Mouse (Mus musculus) ES-E14 (cell line): Measurements from ENCODE around the gene Dab1. TPM values are rescaled to one million over a fixed set of nuclear protein-coding genes. Genes with fewer than 3 reads are reported as not detected.

Experiments
- DNase-seq: peaks from one replicate; pipeline ENCODE4 v3.0.0-alpha.2; 2013; ENCODE audit warnings: low read depth, low spot score
- H3K27ac ChIP-seq: 2 replicates; pipeline ENCODE4 v1.5.1; 2012; ENCODE audit warnings: low read depth, mild to moderate bottlenecking, low read length, moderate library complexity, mixed read lengths; ENCODE audit not compliant: poor library complexity, insufficient read depth, severe bottlenecking
- H3K36me3 ChIP-seq: 2 replicates; pipeline ENCODE4 v1.6.1; 2012; ENCODE audit warnings: mild to moderate bottlenecking, low read length, moderate library complexity, mixed read lengths; ENCODE audit not compliant: control insufficient read depth, poor library complexity, insufficient read depth, severe bottlenecking
- H3K4me1 ChIP-seq, 2 experiments: fragments of 150-350 bp in 1 of 2; sonication (generic) in 1 of 2; 2 replicates each; pipeline ENCODE4 v1.6.1; 2012; ENCODE audit warnings: low read length in 2 of 2, mild to moderate bottlenecking in 1 of 2, mixed read lengths in 1 of 2; ENCODE audit not compliant: control insufficient read depth in 2 of 2, insufficient read depth in 2 of 2, poor library complexity in 1 of 2
- H3K4me3 ChIP-seq, 2 experiments: fragments of 150-350 bp in 1 of 2; sonication (generic) in 1 of 2; 2 replicates each; pipeline ENCODE4 v1.5.1; 2012; ENCODE audit warnings: low read length in 2 of 2, low read depth in 1 of 2, mild to moderate bottlenecking in 1 of 2, mixed read lengths in 1 of 2; ENCODE audit not compliant: insufficient read depth in 1 of 2, poor library complexity in 1 of 2, severe bottlenecking in 1 of 2
- H3K9ac ChIP-seq: 2 replicates; pipeline ENCODE4 v1.6.1; 2012; ENCODE audit warnings: low read depth, mild to moderate bottlenecking, low read length, mixed read lengths; ENCODE audit not compliant: poor library complexity, insufficient read depth, severe bottlenecking
- H3K9me3 ChIP-seq: fragments of 150-350 bp; sonication (generic); 2 replicates; pipeline ENCODE4 v1.6.1; 2012; ENCODE audit warnings: low read depth, mild to moderate bottlenecking, low read length; ENCODE audit not compliant: control insufficient read depth, insufficient read depth
- CHD2 ChIP-seq: IDR thresholded peaks from 2 replicates; pipeline ENCODE4 v1.6.1; 2014; ENCODE audit warnings: mild to moderate bottlenecking, low read depth, low read length, inconsistent platforms
- HCFC1 ChIP-seq: IDR thresholded peaks from 2 replicates; pipeline ENCODE4 v1.6.1; 2012; ENCODE audit warnings: low read length, inconsistent platforms, borderline replicate concordance; ENCODE audit not compliant: insufficient read depth
- MAFK ChIP-seq: IDR thresholded peaks from 2 replicates; pipeline ENCODE4 v1.6.1; 2014; ENCODE audit warnings: mild to moderate bottlenecking, low read depth, low read length, inconsistent platforms; ENCODE audit not compliant: insufficient read depth
- ZC3H11A ChIP-seq: IDR thresholded peaks from 2 replicates; pipeline ENCODE4 v1.6.1; 2012; ENCODE audit warnings: low read depth, mild to moderate bottlenecking, inconsistent platforms, low read length, borderline replicate concordance
- ZNF384 ChIP-seq: IDR thresholded peaks from 2 replicates; pipeline ENCODE4 v1.6.1; 2012; ENCODE audit warnings: low read depth, low read length, inconsistent platforms
- in situ Hi-C, 2 experiments: fragments of 600-800 bp; cut with MboI; formaldehyde crosslinking; loops; one replicate each; pipeline ENCODE4 v1.15.1; 2025; ENCODE audit warnings: low sequenced_read_pairs in 2 of 2, inconsistent platforms in 1 of 2; ENCODE audit not compliant: unreplicated experiment in 2 of 2
- total RNA-seq: library from RNA; depleted of rRNA; stranded (reverse); fragments of 300-350 nt; gene quantifications from 2 replicates; pipeline ENCODE4 v1.2.3, GENCODE M21; 2012

The Dab1 gene
- total RNA-seq, 1 experiment: 7.9 TPM

DNA sequence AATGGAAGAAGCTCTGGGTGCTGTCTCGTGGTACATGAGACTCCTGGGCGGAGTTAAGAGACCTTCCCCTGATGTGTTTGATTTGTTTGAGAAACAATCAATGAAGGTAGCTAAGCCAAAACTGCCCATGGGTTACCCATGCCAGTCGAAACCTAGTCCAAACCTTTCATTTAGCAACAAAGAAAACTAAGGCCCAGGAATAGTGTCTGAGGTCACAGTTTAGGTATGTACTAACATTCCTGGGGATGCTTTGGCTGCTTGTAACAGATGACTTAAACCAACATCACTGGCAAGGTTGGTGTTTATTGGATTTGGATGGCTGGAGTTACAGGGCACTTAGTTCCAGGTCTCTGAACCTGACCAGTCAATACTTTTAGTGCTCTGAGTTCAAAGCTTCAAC lies 610.1 kb downstream of the Dab1 start:
- Histone ChIP-seq H3K4me1 (no peaks in the 10 kb centered on the region), H3K36me3 (no peaks in the 10 kb centered on the region), H3K27ac (no peak overlapping the region), H3K4me3 (no peak overlapping the region), H3K9me3 (no peaks in the 10 kb centered on the region), H3K9ac (no peak overlapping the region)
- TF ChIP-seq MAFK: no peak
- TF ChIP-seq ZNF384: no peak
- no peak for TF ChIP-seq ZC3H11A
- TF ChIP-seq CHD2: no peak
- TF ChIP-seq HCFC1: no peak
- no peak for DNase-seq
- in situ Hi-C loops: no loop called here

DNA sequence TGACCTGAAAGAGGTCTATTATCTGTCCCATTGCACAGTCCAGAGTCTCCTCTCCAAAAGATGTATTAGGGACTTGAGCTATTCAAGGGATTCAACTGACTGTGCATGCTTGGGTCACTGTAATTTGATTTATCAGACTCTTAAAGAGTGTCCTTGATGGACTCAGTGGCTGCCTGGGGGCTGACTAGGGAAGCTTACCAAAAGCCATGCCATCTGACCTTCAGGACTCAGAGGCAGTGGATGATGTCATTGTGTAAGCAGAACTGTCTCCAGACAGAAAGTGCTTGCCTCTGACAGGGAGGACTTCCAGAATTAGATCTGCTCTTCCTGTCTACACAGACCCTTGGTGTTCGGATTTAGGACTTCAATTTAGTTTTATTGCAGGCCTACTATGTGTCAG lies 627.3 kb downstream of the Dab1 start:
- in situ Hi-C loops: no loop called here
- Histone ChIP-seq H3K4me1 (no peaks in the 10 kb centered on the region), H3K36me3 (no peaks in the 10 kb centered on the region), H3K4me3 (no peak overlapping the region), H3K27ac (no peak overlapping the region), H3K9me3 (no peaks in the 10 kb centered on the region), H3K9ac (no peak overlapping the region)
- no peak for DNase-seq
- TF ChIP-seq HCFC1 (no peak), ZNF384 (no peak), ZC3H11A (no peak), MAFK (no peak), CHD2 (no peak)

- H3K4me3 ChIP-seq: no peak overlapping the region
- H3K36me3 ChIP-seq: no peaks in the 10 kb centered on the region
- no peak overlapping the region for H3K9ac ChIP-seq
- no peak for DNase-seq
- in situ Hi-C loops: no loop called here
- H3K4me1 ChIP-seq: no peaks in the 10 kb centered on the region
- H3K27ac ChIP-seq: no peak overlapping the region
- H3K9me3 ChIP-seq: no peaks in the 10 kb centered on the region
- TF ChIP-seq MAFK (no peak), ZC3H11A (no peak), CHD2 (no peak), ZNF384 (no peak), HCFC1 (no peak)
These were observed 630.3 kb downstream of the Dab1 start for GRCm38 (mm10) chr4:104249462-104249861.

DNA sequence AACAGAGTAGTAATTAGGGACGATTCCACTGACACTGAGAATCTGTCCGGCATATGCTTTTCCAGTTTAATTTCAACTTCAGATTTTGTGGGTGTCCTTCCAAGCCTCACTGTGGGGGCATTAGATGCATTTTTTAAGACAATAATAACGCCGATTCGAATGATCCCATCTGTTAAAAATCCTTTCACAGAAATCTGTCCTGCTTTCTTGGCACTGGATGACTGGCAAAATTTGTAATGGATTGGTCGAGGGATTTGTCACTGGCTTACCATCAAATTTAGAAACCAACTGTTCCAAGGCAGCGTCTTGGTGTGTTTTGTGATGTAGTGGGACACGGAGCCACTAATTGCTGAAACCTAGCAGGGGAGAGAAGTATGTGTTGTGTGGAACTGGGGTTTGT lies 638.6 kb downstream of the Dab1 start:
- DNase-seq: no peak
- in situ Hi-C loops: no loop called here
- Histone ChIP-seq H3K4me1 (no peaks in the 10 kb centered on the region), H3K9ac (no peak overlapping the region), H3K36me3 (no peaks in the 10 kb centered on the region), H3K4me3 (no peak overlapping the region), H3K27ac (no peak overlapping the region), H3K9me3 (no peaks in the 10 kb centered on the region)
- TF ChIP-seq CHD2 (no peak), HCFC1 (no peak), ZNF384 (no peak), ZC3H11A (no peak), MAFK (no peak)

DNA sequence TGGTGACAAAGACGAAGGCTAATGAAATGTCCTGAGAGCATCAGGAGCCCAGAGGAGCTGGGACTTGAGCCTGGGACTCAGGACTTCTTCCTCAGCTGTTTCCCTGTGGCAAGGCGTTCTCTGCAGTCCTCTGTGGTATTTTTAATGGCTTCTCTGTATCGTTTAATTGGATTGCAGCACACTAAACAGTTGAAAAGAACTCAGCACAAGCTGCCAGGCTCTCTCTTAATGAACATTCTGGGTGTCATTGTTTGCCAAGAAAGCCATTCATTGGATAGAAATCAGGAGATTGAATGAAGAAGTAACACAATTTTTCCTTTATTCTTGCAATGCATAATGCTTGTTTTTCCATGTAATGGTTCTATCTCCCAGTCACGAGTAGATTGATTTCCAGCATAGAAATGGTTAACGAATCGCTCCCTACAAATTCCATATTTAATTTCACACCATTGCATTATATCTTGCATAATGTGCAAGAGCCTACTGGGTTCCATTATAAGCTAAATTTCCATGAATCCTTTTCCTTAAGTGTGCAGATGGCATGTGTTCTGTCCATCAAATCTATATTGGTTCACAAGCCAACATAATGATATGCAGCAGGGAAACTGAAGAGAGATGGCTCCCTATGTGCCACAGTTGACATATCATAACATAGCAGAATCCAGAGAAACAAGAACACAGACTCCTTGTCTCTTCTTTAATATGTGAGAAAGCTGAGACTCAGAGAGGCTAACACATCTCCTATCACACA lies 650.4 kb downstream of the Dab1 start:
- in situ Hi-C loops: no loop called here
- H3K4me1 ChIP-seq: no peaks in the 10 kb centered on the region
- TF ChIP-seq CHD2: no peak
- H3K9ac ChIP-seq: no peak overlapping the region
- H3K9me3 ChIP-seq: no peaks in the 10 kb centered on the region
- no peaks in the 10 kb centered on the region for H3K36me3 ChIP-seq
- H3K27ac ChIP-seq: no peak overlapping the region
- no peak for DNase-seq
- no peak overlapping the region for H3K4me3 ChIP-seq
